Mouse (Mus musculus): Measurements from ENCODE around the gene Sik3. TPM values are rescaled to one million over a fixed set of nuclear protein-coding genes. Genes with fewer than 3 reads are reported as not detected.

Gene Sik3
- polyA plus RNA-seq, 1 experiment: 30.4 TPM

- Histone ChIP-seq H3K36me3 (ENCODE audit: control insufficient read depth, insufficient read depth, low read length) (no peaks in the 10 kb centered on the region), H3K4me1 (ENCODE audit: control insufficient read depth, insufficient read depth, low read length) (no peaks in the 10 kb centered on the region), H3K4me3 (ENCODE audit: control insufficient read depth, low read depth, low read length) (no peak overlapping the region), H3K27me3 (ENCODE audit: control insufficient read depth, insufficient read depth, low read length) (no peaks in the 10 kb centered on the region), H3K27ac (ENCODE audit: control insufficient read depth, insufficient read depth, low read depth, low read length) (no peak overlapping the region)
- TF ChIP-seq POLR2A (IDR thresholded peaks at IDR 0.05; ENCODE audit: control insufficient read depth, low read depth, low read length): no peak
- no peak for TF ChIP-seq CTCF (IDR thresholded peaks at IDR 0.05; ENCODE audit: control insufficient read depth, insufficient read depth, insufficient replicate concordance, low read depth, low read length)
Observed at GRCm38 (mm10) chr9:46156711-46157110, 144.1 kb downstream of the Sik3 start.

GRCm38 (mm10) chr9:46158273-46158813, 145.7 kb downstream of the Sik3 start:
- no peaks in the 10 kb centered on the region for H3K36me3 ChIP-seq (ENCODE audit: control insufficient read depth, insufficient read depth, low read length)
- no peak overlapping the region for H3K27ac ChIP-seq (ENCODE audit: control insufficient read depth, insufficient read depth, low read depth, low read length)
- no peaks in the 10 kb centered on the region for H3K27me3 ChIP-seq (ENCODE audit: control insufficient read depth, insufficient read depth, low read length)

GRCm38 (mm10) chr9:46163430-46163829, 150.8 kb downstream of the Sik3 start:
- Histone ChIP-seq H3K4me1 (ENCODE audit: control insufficient read depth, insufficient read depth, low read length) (no peaks in the 10 kb centered on the region), H3K4me3 (ENCODE audit: control insufficient read depth, low read depth, low read length) (no peak overlapping the region), H3K27ac (ENCODE audit: control insufficient read depth, insufficient read depth, low read depth, low read length) (no peak overlapping the region), H3K36me3 (ENCODE audit: control insufficient read depth, insufficient read depth, low read length) (no peaks in the 10 kb centered on the region), H3K27me3 (ENCODE audit: control insufficient read depth, insufficient read depth, low read length) (no peaks in the 10 kb centered on the region)
- no peak for TF ChIP-seq CTCF (IDR thresholded peaks at IDR 0.05; ENCODE audit: control insufficient read depth, insufficient read depth, insufficient replicate concordance, low read depth, low read length)
- TF ChIP-seq POLR2A (IDR thresholded peaks at IDR 0.05; ENCODE audit: control insufficient read depth, low read depth, low read length): no peak

More at GRCm38 (mm10) chr9:46158273-46158813, 145.7 kb downstream of the Sik3 start:
- H3K4me1 ChIP-seq (ENCODE audit: control insufficient read depth, insufficient read depth, low read length): no peaks in the 10 kb centered on the region
- H3K4me3 ChIP-seq (ENCODE audit: control insufficient read depth, low read depth, low read length): no peak overlapping the region
- TF ChIP-seq POLR2A (IDR thresholded peaks at IDR 0.05; ENCODE audit: control insufficient read depth, low read depth, low read length): no peak

- H3K36me3 ChIP-seq (ENCODE audit: control insufficient read depth, insufficient read depth, low read length): no peaks in the 10 kb centered on the region
Observed at GRCm38 (mm10) chr9:46168802-46169201, 156.2 kb downstream of the Sik3 start.

GRCm38 (mm10) chr9:46172251-46172650, 159.6 kb downstream of the Sik3 start:
- Histone ChIP-seq H3K27ac (ENCODE audit: control insufficient read depth, insufficient read depth, low read depth, low read length) (no peak overlapping the region), H3K36me3 (ENCODE audit: control insufficient read depth, insufficient read depth, low read length) (no peaks in the 10 kb centered on the region), H3K27me3 (ENCODE audit: control insufficient read depth, insufficient read depth, low read length) (no peaks in the 10 kb centered on the region), H3K4me1 (ENCODE audit: control insufficient read depth, insufficient read depth, low read length) (no peaks in the 10 kb centered on the region), H3K4me3 (ENCODE audit: control insufficient read depth, low read depth, low read length) (no peak overlapping the region)
- TF ChIP-seq CTCF (IDR thresholded peaks at IDR 0.05; ENCODE audit: control insufficient read depth, insufficient read depth, insufficient replicate concordance, low read depth, low read length) (no peak), POLR2A (IDR thresholded peaks at IDR 0.05; ENCODE audit: control insufficient read depth, low read depth, low read length) (no peak)

More at GRCm38 (mm10) chr9:46168802-46169201, 156.2 kb downstream of the Sik3 start:
- Histone ChIP-seq H3K4me1 (ENCODE audit: control insufficient read depth, insufficient read depth, low read length) (no peaks in the 10 kb centered on the region), H3K27me3 (ENCODE audit: control insufficient read depth, insufficient read depth, low read length) (no peaks in the 10 kb centered on the region), H3K27ac (ENCODE audit: control insufficient read depth, insufficient read depth, low read depth, low read length) (no peak overlapping the region), H3K4me3 (ENCODE audit: control insufficient read depth, low read depth, low read length) (no peak overlapping the region)
- TF ChIP-seq CTCF (IDR thresholded peaks at IDR 0.05; ENCODE audit: control insufficient read depth, insufficient read depth, insufficient replicate concordance, low read depth, low read length) (no peak), POLR2A (IDR thresholded peaks at IDR 0.05; ENCODE audit: control insufficient read depth, low read depth, low read length) (no peak)

- H3K27ac ChIP-seq (ENCODE audit: control insufficient read depth, insufficient read depth, low read depth, low read length): no peak overlapping the region
- TF ChIP-seq POLR2A (IDR thresholded peaks at IDR 0.05; ENCODE audit: control insufficient read depth, low read depth, low read length): no peak
- TF ChIP-seq CTCF (IDR thresholded peaks at IDR 0.05; ENCODE audit: control insufficient read depth, insufficient read depth, insufficient replicate concordance, low read depth, low read length): no peak
- H3K27me3 ChIP-seq (ENCODE audit: control insufficient read depth, insufficient read depth, low read length): no peaks in the 10 kb centered on the region
- H3K36me3 ChIP-seq (ENCODE audit: control insufficient read depth, insufficient read depth, low read length): no peaks in the 10 kb centered on the region
- no peaks in the 10 kb centered on the region for H3K4me1 ChIP-seq (ENCODE audit: control insufficient read depth, insufficient read depth, low read length)
- H3K4me3 ChIP-seq (ENCODE audit: control insufficient read depth, low read depth, low read length): no peak overlapping the region
Observed at GRCm38 (mm10) chr9:46172953-46173352, 160.3 kb downstream of the Sik3 start.

GRCm38 (mm10) chr9:46173919-46174318, 161.3 kb downstream of the Sik3 start:
- TF ChIP-seq POLR2A (IDR thresholded peaks at IDR 0.05; ENCODE audit: control insufficient read depth, low read depth, low read length) (no peak), CTCF (IDR thresholded peaks at IDR 0.05; ENCODE audit: control insufficient read depth, insufficient read depth, insufficient replicate concordance, low read depth, low read length) (no peak)
- no peak overlapping the region for H3K4me3 ChIP-seq (ENCODE audit: control insufficient read depth, low read depth, low read length)
- H3K36me3 ChIP-seq (ENCODE audit: control insufficient read depth, insufficient read depth, low read length): no peaks in the 10 kb centered on the region; the same call in 1 of the 2 replicates
- no peaks in the 10 kb centered on the region for H3K4me1 ChIP-seq (ENCODE audit: control insufficient read depth, insufficient read depth, low read length)
- no peak overlapping the region for H3K27ac ChIP-seq (ENCODE audit: control insufficient read depth, insufficient read depth, low read depth, low read length)
- H3K27me3 ChIP-seq (ENCODE audit: control insufficient read depth, insufficient read depth, low read length): no peaks in the 10 kb centered on the region
